Mouse (Mus musculus) C2C12 (cell line): ENCODE measurements around the gene Obsl1. TPM values are rescaled to one million over a fixed set of nuclear protein-coding genes. Genes with fewer than 3 reads are reported as not detected.

ENCODE experiments used
- H3K27me3 ChIP-seq: one replicate; pipeline ENCODE4 v1.6.1; 2011; ENCODE audit not compliant: control insufficient read depth, insufficient read depth, insufficient read length
- H3K36me3 ChIP-seq: one replicate; pipeline ENCODE4 v1.6.1; 2011; ENCODE audit not compliant: control insufficient read depth, insufficient read depth
- H3K4me3 ChIP-seq: one replicate; pipeline ENCODE4 v1.5.1; 2011; ENCODE audit warnings: mild to moderate bottlenecking, control low read depth; ENCODE audit not compliant: poor library complexity, insufficient read depth, severe bottlenecking
- H3K79me2 ChIP-seq: one replicate; pipeline ENCODE4 v1.6.1; 2011; ENCODE audit not compliant: control insufficient read depth, insufficient read depth
- H3K79me3 ChIP-seq: one replicate; pipeline ENCODE4 v1.6.1; 2011; ENCODE audit warnings: low read depth, control low read depth
- H3ac ChIP-seq: one replicate; pipeline ENCODE3; 2011; ENCODE audit warnings: low read depth; ENCODE audit not compliant: control insufficient read depth, insufficient read length
- CEBPB ChIP-seq: IDR thresholded peaks from one replicate; pipeline ENCODE4 v1.6.1; 2011; ENCODE audit warnings: low read depth, mild to moderate bottlenecking, control low read depth, moderate library complexity
- CTCF ChIP-seq: IDR thresholded peaks from one replicate; pipeline ENCODE4 v1.5.1; 2011; ENCODE audit not compliant: control insufficient read depth, insufficient read depth, insufficient read length
- FOSL1 ChIP-seq: IDR thresholded peaks from one replicate; pipeline ENCODE4 v1.8.0; 2011; ENCODE audit warnings: mild to moderate bottlenecking, low read length; ENCODE audit not compliant: poor library complexity, insufficient read depth, severe bottlenecking
- MAX ChIP-seq: IDR thresholded peaks from one replicate; pipeline ENCODE4 v1.6.1; 2011; ENCODE audit warnings: mild to moderate bottlenecking, control low read depth
- MYOD1 ChIP-seq: IDR thresholded peaks from one replicate; pipeline ENCODE4 v1.6.1; 2011; ENCODE audit warnings: low read depth; ENCODE audit not compliant: control insufficient read depth, insufficient read length
- MYOG ChIP-seq: IDR thresholded peaks from one replicate; pipeline ENCODE4 v1.6.1; 2011; ENCODE audit not compliant: control insufficient read depth, insufficient read length; ENCODE audit errors: extremely low read depth
- USF1 ChIP-seq: IDR thresholded peaks from one replicate; pipeline ENCODE4 v1.6.1; 2011; ENCODE audit warnings: low read depth, mild to moderate bottlenecking, control low read depth, moderate library complexity
- polyA plus RNA-seq: library from polyadenylated mRNA; unstranded; fragments of >200 nt; fragmentation: generic; extraction: Trizol; gene quantifications from one replicate; pipeline ENCODE4 v1.2.1, GENCODE M21; 2012; ENCODE audit warnings: missing spikeins

Obsl1 gene
- polyA plus RNA-seq, 1 experiment, result 31.6 TPM

DNA sequence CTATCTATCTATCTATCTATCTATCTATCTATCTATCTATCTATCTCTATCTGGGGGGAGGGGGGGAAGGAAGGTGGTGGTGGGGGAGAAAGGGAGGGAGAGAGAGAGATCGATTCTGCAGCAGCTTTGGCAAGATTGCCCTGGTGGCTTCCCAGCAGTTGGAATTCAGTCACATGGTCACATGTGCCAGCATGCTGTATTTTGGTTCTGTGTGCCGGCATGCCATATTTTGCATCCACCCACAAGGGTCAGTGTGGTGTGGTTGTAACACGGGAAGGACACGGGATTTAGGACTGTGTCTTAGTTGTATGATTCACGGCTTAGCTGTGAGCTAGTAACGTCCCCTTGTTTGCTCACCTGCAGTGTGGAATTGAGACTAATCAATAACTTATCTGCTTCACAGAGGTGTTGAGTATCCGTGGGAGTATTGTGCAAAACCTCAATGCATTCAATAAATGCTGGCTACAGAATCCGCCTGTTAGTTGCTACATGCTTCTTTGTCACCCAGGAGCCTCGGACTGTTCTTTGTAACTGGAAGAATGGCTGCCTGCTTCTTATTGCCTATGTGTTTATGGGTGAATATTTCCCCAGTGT is 32.4 kb upstream of the Obsl1 start:
- TF ChIP-seq CEBPB (no peak), FOSL1 (no peak), MYOG (no peak), CTCF (no peak), MYOD1 (no peak), USF1 (no peak), MAX (no peak)

DNA sequence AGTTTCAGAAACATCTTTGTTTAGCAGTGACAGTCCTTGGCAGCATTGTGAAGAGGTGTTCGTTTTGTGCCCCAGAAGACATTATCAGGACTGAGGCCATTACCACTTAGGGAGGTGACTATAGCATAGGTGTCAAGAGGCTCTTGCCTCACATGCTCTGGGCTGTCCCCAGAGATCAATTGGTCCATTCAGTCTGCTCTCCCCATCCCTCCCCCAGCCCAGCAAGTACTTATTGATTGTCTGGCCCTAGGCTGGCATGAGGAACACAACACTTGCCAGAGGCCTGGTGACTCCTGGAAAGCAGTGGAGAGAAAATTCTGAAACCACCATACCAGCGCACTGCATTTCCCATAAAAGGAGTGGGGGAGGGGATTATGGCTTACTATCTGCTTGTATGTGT is 31.3 kb upstream of the Obsl1 start:
- Histone ChIP-seq H3ac (no peak overlapping the region), H3K79me3 (no peaks in the 10 kb centered on the region), H3K27me3 (no peaks in the 10 kb centered on the region), H3K36me3 (peaks cover 7% of the 10 kb centered on the region), H3K4me3 (no peak overlapping the region), H3K79me2 (no peaks in the 10 kb centered on the region)
- TF ChIP-seq CEBPB (no peak), MYOD1 (no peak), MYOG (no peak), FOSL1 (no peak), MAX (no peak), CTCF (no peak), USF1 (no peak)

More for the DNA sequence above, 32.4 kb upstream of the Obsl1 start:
- H3K36me3 ChIP-seq, result peaks cover 7% of the 10 kb centered on the region
- H3ac ChIP-seq, result no peak overlapping the region
- H3K79me2 ChIP-seq, result no peaks in the 10 kb centered on the region
- no peaks in the 10 kb centered on the region for H3K27me3 ChIP-seq
- H3K79me3 ChIP-seq, result no peaks in the 10 kb centered on the region
- no peak overlapping the region for H3K4me3 ChIP-seq

DNA sequence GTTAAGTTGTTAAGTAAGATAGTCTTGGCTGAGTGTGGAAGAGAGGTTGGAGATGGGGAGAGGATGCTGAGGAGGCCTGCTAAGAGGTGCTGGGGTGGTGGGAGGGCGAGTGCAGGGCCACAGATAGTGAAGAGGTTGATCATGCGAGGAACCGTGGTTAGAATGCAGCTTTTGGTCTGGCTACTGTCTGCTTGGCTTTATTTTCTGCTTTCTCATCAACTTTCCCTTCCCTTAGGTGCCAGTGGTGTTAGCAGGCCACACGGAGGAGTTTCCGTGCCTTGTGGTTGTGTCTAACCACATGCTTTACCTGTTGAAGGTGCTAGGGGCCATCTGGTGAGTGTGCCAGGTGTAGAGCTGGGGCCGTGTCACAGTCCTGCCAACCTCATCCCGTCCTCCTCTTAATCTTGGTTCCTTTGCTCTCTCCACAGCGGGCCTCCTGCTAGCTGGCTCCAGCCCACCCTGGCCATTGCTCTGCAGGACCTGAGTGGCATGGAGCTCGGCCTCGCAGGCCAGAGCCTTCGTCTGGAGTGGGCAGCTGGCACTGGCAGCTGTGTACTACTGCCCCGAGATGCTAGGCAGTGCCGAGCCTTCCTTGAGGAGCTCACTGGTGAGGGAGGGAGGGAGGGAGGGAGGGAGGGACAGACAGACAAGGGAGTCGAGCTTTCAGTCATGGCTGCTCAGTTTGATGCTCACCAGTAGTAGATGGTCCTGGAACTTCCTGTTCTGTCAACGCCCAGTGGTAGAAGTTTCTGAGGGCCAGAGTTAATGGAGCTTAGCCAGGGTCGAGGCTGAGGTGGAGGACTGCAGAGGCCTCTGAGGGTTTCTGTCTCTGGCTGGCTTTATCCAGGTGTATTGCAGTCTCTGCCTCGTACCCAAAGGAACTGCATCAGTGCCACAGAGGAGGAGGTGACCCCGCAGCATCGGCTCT is 27.3 kb upstream of the Obsl1 start:
- Histone ChIP-seq H3K4me3 (no peak overlapping the region), H3ac (no peak overlapping the region), H3K79me2 (no peaks in the 10 kb centered on the region), H3K27me3 (no peaks in the 10 kb centered on the region), H3K79me3 (no peaks in the 10 kb centered on the region), H3K36me3 (peaks cover 7% of the 10 kb centered on the region)
- TF ChIP-seq USF1, result no peak
- no peak for TF ChIP-seq CEBPB

DNA sequence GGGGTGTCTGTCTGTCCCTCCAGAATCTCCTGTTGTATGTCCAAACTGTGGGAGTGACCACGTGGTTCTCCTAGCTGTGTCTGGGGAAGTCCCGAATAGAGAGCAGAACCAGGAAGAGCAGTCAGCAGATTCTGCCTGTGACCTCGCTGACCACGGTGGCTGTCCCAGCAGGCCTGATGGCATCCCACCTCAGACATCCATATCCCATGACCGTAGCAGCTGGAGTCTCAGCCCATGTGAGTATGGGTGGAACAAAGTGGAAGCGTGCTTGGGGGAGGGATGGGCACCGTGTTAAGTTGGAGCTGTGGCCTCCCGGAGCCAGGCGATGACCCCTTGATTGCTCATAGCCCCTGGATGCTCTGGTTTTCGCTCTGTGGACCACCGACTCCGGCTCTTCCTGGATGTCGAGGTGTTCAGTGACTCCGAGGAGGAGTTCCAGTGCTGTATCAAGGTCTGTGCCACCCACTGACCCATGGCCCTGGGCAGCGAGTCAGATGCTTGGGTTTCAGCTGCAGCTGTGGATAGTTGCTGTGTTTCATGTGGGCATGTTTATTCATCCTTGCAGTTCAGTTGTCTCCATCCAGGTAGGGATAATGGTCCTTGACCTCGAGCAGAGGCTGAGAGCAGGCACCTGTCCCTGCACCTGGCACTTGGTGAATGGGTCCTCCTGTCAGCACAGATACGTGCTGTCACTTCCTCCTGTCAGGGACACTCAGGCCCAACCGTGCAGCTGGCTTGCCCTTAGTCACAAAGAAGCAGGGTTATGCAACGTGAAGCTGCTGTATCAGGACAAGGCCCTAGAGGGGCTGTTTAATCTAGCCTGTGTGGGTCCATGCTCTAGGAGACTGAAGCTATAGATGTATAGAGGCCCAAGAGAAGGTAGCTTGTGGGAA is 26.3 kb upstream of the Obsl1 start:
- Histone ChIP-seq H3K36me3 (peaks cover 4% of the 10 kb centered on the region), H3K79me3 (no peaks in the 10 kb centered on the region), H3ac (no peak overlapping the region), H3K79me2 (no peaks in the 10 kb centered on the region), H3K4me3 (no peak overlapping the region), H3K27me3 (no peaks in the 10 kb centered on the region)
- TF ChIP-seq MYOG (no peak), MAX (no peak), MYOD1 (no peak)

DNA sequence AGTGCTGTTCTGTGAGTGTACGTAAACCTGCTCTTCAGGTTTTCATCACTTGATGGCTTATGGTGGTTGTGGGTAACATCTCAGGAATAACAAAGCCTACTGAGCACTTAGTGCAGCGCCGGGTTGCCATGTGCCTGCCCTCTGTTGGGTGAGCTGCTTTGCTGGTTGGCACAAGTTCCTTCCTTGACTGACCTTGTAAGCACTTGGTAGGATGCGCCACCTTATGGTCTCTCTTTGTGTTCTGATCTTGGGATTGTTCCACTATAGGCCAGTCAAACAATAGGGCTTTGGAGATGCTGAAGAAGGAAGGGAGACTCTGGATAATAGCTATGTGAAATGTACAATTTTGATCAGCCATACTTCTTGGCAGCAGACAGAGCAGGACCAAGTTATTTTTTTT is 24.3 kb upstream of the Obsl1 start:
- H3K27me3 ChIP-seq, result no peaks in the 10 kb centered on the region
- H3K36me3 ChIP-seq, result peaks cover 6% of the 10 kb centered on the region
- H3K79me2 ChIP-seq, result no peaks in the 10 kb centered on the region
- TF ChIP-seq CTCF (peak; percentile 1), FOSL1 (no peak), MAX (no peak)
- no peak overlapping the region for H3ac ChIP-seq
- H3K79me3 ChIP-seq, result no peaks in the 10 kb centered on the region
- H3K4me3 ChIP-seq, result no peak overlapping the region
